Mouse (Mus musculus): ENCODE results near the gene Xirp2. TPM values are rescaled to one million over a fixed set of nuclear protein-coding genes. Genes with fewer than 3 reads are reported as not detected.
"Not testable (repeated sequence)": the region's sequence is repeated elsewhere in the genome, so short reads cannot be mapped to it uniquely, and the experiment has no call there.

Xirp2 gene
- polyA plus RNA-seq (2012; rRNA removed): 0.01 and 0.04 TPM in 2 replicates
- 0.06 TPM in 1 of 2 replicates, not detected in the other for polyA plus RNA-seq (2014; fragmentation: Nextera tagmentation; extraction: Ambion mirVana)

- Histone ChIP-seq H3K36me3 (ENCODE audit: control insufficient read depth, insufficient read depth, low read length) (no peaks in the 10 kb centered on the region), H3K4me3 (replicated peaks; ENCODE audit: low read length) (no peak within 1 kb of the TSS), H3K27ac (replicated peaks; ENCODE audit: low read depth, low read length) (no peak within 1 kb of the TSS), H3K4me1 (ENCODE audit: control insufficient read depth, insufficient read depth, low read length) (no peaks in the 10 kb centered on the region), H3K9ac (ENCODE audit: low read depth, low read length, severe bottlenecking) (no peak within 1 kb of the TSS), H3K9me3 (ENCODE audit: control insufficient read depth, low read length) (no peaks in the 10 kb centered on the region), H3K27me3 (ENCODE audit: control insufficient read depth, insufficient read depth, low read length) (no peaks in the 10 kb centered on the region), H3K4me2 (replicated peaks; ENCODE audit: low read depth, low read length, severe bottlenecking) (no peak within 1 kb of the TSS)
- no peak for DNase-seq (ENCODE audit: low spot score)
- WGBS: 60% methylated on average over 3 of the region's 3 CpGs
- TF ChIP-seq POLR2A (IDR thresholded peaks at IDR 0.05; ENCODE audit: borderline replicate concordance, extremely low read depth, insufficient read depth, insufficient read length): no peak
- no peak for ATAC-seq (ENCODE audit: low FRiP score, low read depth)
Observed at GRCm38 (mm10) chr2:67445780-67446179, at the start of gene Xirp2. TSS of gene Xirp2 (plus strand) at chr2:67446002.

GRCm38 (mm10) chr2:67413425-67413824, 32.4 kb upstream of the Xirp2 start, which contains the start of gene Gm21830:
TSS of gene Gm21830 (plus strand) at chr2:67413725.
- not testable (repeated sequence) for H3K27me3 ChIP-seq (ENCODE audit: control insufficient read depth, insufficient read depth, low read length); H3K27ac ChIP-seq (replicated peaks; ENCODE audit: low read depth, low read length); H3K36me3 ChIP-seq (ENCODE audit: control insufficient read depth, insufficient read depth, low read length); H3K4me3 ChIP-seq (replicated peaks; ENCODE audit: low read length); H3K4me1 ChIP-seq (ENCODE audit: control insufficient read depth, insufficient read depth, low read length); H3K9me3 ChIP-seq (ENCODE audit: control insufficient read depth, low read length); ATAC-seq (ENCODE audit: low FRiP score, low read depth); DNase-seq (ENCODE audit: low spot score); H3K9ac ChIP-seq (ENCODE audit: low read depth, low read length, severe bottlenecking); H3K4me2 ChIP-seq (replicated peaks; ENCODE audit: low read depth, low read length, severe bottlenecking)
- WGBS: no CpG with 5 or more reads among the region's 1 CpGs

GRCm38 (mm10) chr2:67420853-67421252, 24.9 kb upstream of the Xirp2 start:
- Histone ChIP-seq H3K9me3 (ENCODE audit: control insufficient read depth, low read length) (no peaks in the 10 kb centered on the region), H3K9ac (ENCODE audit: low read depth, low read length, severe bottlenecking) (no peak overlapping the region), H3K27ac (replicated peaks; ENCODE audit: low read depth, low read length) (no peak overlapping the region), H3K36me3 (ENCODE audit: control insufficient read depth, insufficient read depth, low read length) (no peaks in the 10 kb centered on the region), H3K4me3 (replicated peaks; ENCODE audit: low read length) (no peak overlapping the region), H3K27me3 (ENCODE audit: control insufficient read depth, insufficient read depth, low read length) (no peaks in the 10 kb centered on the region), H3K4me1 (ENCODE audit: control insufficient read depth, insufficient read depth, low read length) (no peaks in the 10 kb centered on the region), H3K4me2 (replicated peaks; ENCODE audit: low read depth, low read length, severe bottlenecking) (no peak overlapping the region)
- ATAC-seq (ENCODE audit: low FRiP score, low read depth) (no peak), DNase-seq (ENCODE audit: low spot score) (no peak)
- TF ChIP-seq POLR2A (IDR thresholded peaks at IDR 0.05; ENCODE audit: borderline replicate concordance, extremely low read depth, insufficient read depth, insufficient read length): no peak

GRCm38 (mm10) chr2:67422799-67423198, 23.0 kb upstream of the Xirp2 start:
- Histone ChIP-seq H3K9me3 (ENCODE audit: control insufficient read depth, low read length) (no peaks in the 10 kb centered on the region), H3K27me3 (ENCODE audit: control insufficient read depth, insufficient read depth, low read length) (no peaks in the 10 kb centered on the region), H3K9ac (ENCODE audit: low read depth, low read length, severe bottlenecking) (no peak overlapping the region), H3K4me3 (replicated peaks; ENCODE audit: low read length) (no peak overlapping the region), H3K4me1 (ENCODE audit: control insufficient read depth, insufficient read depth, low read length) (no peaks in the 10 kb centered on the region), H3K27ac (replicated peaks; ENCODE audit: low read depth, low read length) (no peak overlapping the region), H3K36me3 (ENCODE audit: control insufficient read depth, insufficient read depth, low read length) (no peaks in the 10 kb centered on the region), H3K4me2 (replicated peaks; ENCODE audit: low read depth, low read length, severe bottlenecking) (no peak overlapping the region)
- no peak for ATAC-seq (ENCODE audit: low FRiP score, low read depth)
- no peak for TF ChIP-seq POLR2A (IDR thresholded peaks at IDR 0.05; ENCODE audit: borderline replicate concordance, extremely low read depth, insufficient read depth, insufficient read length)
- WGBS: 93% methylated on average over 1 of the region's 1 CpGs
- DNase-seq (ENCODE audit: low spot score): no peak

GRCm38 (mm10) chr2:67433081-67433480, 12.7 kb upstream of the Xirp2 start, which contains the start of gene Gm26727:
TSS of gene Gm26727 (minus strand) at chr2:67433181.
- no peak for TF ChIP-seq POLR2A (IDR thresholded peaks at IDR 0.05; ENCODE audit: borderline replicate concordance, extremely low read depth, insufficient read depth, insufficient read length)
- Histone ChIP-seq H3K9ac (ENCODE audit: low read depth, low read length, severe bottlenecking) (no peak within 1 kb of the TSS), H3K4me3 (replicated peaks; ENCODE audit: low read length) (no peak within 1 kb of the TSS), H3K4me2 (replicated peaks; ENCODE audit: low read depth, low read length, severe bottlenecking) (no peak within 1 kb of the TSS), H3K27ac (replicated peaks; ENCODE audit: low read depth, low read length) (no peak within 1 kb of the TSS), H3K4me1 (ENCODE audit: control insufficient read depth, insufficient read depth, low read length) (no peaks in the 10 kb centered on the region), H3K36me3 (ENCODE audit: control insufficient read depth, insufficient read depth, low read length) (no peaks in the 10 kb centered on the region), H3K9me3 (ENCODE audit: control insufficient read depth, low read length) (no peaks in the 10 kb centered on the region), H3K27me3 (ENCODE audit: control insufficient read depth, insufficient read depth, low read length) (no peaks in the 10 kb centered on the region)
- ATAC-seq (ENCODE audit: low FRiP score, low read depth): no peak
- DNase-seq (ENCODE audit: low spot score): no peak
- WGBS: 53% methylated on average over 2 of the region's 2 CpGs

GRCm38 (mm10) chr2:67438309-67438708, 7.5 kb upstream of the Xirp2 start:
- H3K27me3 ChIP-seq (ENCODE audit: control insufficient read depth, insufficient read depth, low read length): no peaks in the 10 kb centered on the region
- no peak overlapping the region for H3K4me2 ChIP-seq (replicated peaks; ENCODE audit: low read depth, low read length, severe bottlenecking)
- 84% methylated on average over 8 of the region's 8 CpGs for WGBS
- H3K9ac ChIP-seq (ENCODE audit: low read depth, low read length, severe bottlenecking): no peak overlapping the region
- no peak overlapping the region for H3K27ac ChIP-seq (replicated peaks; ENCODE audit: low read depth, low read length)
- H3K4me1 ChIP-seq (ENCODE audit: control insufficient read depth, insufficient read depth, low read length): no peaks in the 10 kb centered on the region
- H3K4me3 ChIP-seq (replicated peaks; ENCODE audit: low read length): no peak overlapping the region
- TF ChIP-seq POLR2A (IDR thresholded peaks at IDR 0.05; ENCODE audit: borderline replicate concordance, extremely low read depth, insufficient read depth, insufficient read length): no peak
- H3K36me3 ChIP-seq (ENCODE audit: control insufficient read depth, insufficient read depth, low read length): no peaks in the 10 kb centered on the region
- DNase-seq (ENCODE audit: low spot score) (no peak), ATAC-seq (ENCODE audit: low FRiP score, low read depth) (no peak)
- H3K9me3 ChIP-seq (ENCODE audit: control insufficient read depth, low read length): no peaks in the 10 kb centered on the region
